Mouse (Mus musculus) forebrain, embryonic 15.5 days (tissue): Measurements from ENCODE around the gene Enpp6. TPM values are rescaled to one million over a fixed set of nuclear protein-coding genes. Genes with fewer than 3 reads are reported as not detected.

Source experiments
- polyA plus RNA-seq: library from polyadenylated mRNA; unstranded; fragments of >200 nt; fragmentation: Nextera tagmentation; extraction: Ambion mirVana; gene quantifications from 2 replicates; pipeline ENCODE4 v1.2.1, GENCODE M21; 2015

The Enpp6 gene
- polyA plus RNA-seq, 1 experiment from 2014 or later, result 0.14 TPM

Other genes with a start within 250 kb of the Enpp6 start
- 7.2 and 9.6 TPM in 2 replicates for gene Irf2, start 247.2 kb upstream of the Enpp6 start, polyA plus RNA-seq